Mouse (Mus musculus): Measurements from ENCODE around the gene Hexim1. TPM values are rescaled to one million over a fixed set of nuclear protein-coding genes. Genes with fewer than 3 reads are reported as not detected.

The Hexim1 gene
- polyA plus RNA-seq, 1 experiment from 2014 or later = 5.3 TPM

DNA sequence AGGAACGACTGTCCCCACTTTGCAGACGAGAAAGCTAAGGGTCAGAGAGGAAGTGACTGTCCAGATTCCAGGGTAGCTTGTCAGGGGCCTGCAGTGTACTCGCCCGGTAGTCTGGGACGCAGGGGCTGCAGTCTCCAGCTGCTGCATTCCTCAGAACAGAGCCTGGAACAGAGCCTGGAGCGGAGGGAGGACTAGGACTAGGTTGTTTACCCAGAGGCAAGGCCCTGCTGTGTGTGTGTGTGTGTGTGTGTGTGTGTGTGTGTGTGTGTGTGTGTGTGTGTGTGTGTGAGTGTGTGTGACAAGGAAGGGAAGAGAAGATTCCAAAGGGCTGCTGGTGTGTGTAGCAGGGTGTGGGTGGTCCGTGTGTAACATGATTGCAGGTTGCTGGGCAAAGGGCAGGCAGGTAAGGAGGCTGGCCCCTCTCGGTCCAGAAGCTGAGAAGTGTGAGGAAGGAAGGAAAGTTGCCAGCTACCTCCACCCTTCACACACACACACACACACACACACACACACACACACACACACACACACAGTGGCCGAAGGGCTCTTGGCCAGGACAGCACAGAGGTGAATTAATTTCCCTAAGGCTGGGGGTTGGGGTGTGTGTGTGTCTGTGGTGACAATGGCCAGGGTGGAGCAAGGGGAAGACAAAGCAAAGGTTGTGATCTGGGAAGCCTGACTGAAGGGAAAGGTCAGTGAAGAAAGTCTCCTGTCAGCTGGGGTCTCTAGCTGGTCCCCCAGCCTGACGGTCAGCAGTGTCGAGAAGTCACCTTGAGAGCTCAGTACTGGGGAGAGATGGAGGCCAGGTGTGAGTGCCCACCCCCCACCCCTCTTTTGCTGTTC, 25.3 kb downstream of the Hexim1 start:
- Histone ChIP-seq H3K9ac (peak overlapping the region; percentile 6; the same call in 1 of the 2 replicates), H3K4me3 (replicated peaks; ENCODE audit: low read length) (no peak overlapping the region), H3K4me2 (replicated peaks) (peak overlapping the region; percentile 61; the same call in 1 of the 2 replicates), H3K27ac (peak overlapping the region; percentile 73), H3K36me3 (replicated peaks; ENCODE audit: control insufficient read depth, insufficient read depth) (peaks cover 19% of the 10 kb centered on the region), H3K4me1 (replicated peaks; ENCODE audit: control insufficient read depth, insufficient read depth, low read length) (peaks cover 24% of the 10 kb centered on the region), H3K9me3 (ENCODE audit: control insufficient read depth, low read length) (no peaks in the 10 kb centered on the region), H3K27me3 (ENCODE audit: control insufficient read depth, insufficient read depth, low read length) (no peaks in the 10 kb centered on the region)
- ATAC-seq (ENCODE audit: low FRiP score) (no peak), DNase-seq (ENCODE audit: low spot score) (no peak)
- WGBS = 23% methylated on average over 11 of the region's 11 CpGs

GRCm38 (mm10) chr11:103141944-103142255, 25.9 kb downstream of the Hexim1 start:
- Histone ChIP-seq H3K4me2 (replicated peaks) (peak overlapping the region; percentile 61), H3K9ac (no peak overlapping the region), H3K36me3 (replicated peaks; ENCODE audit: control insufficient read depth, insufficient read depth) (peaks cover 19% of the 10 kb centered on the region), H3K4me3 (replicated peaks; ENCODE audit: low read length) (no peak overlapping the region), H3K27me3 (ENCODE audit: control insufficient read depth, insufficient read depth, low read length) (no peaks in the 10 kb centered on the region), H3K4me1 (replicated peaks; ENCODE audit: control insufficient read depth, insufficient read depth, low read length) (peaks cover 24% of the 10 kb centered on the region), H3K27ac (peak overlapping the region; percentile 92), H3K9me3 (ENCODE audit: control insufficient read depth, low read length) (no peaks in the 10 kb centered on the region)
- ATAC-seq (ENCODE audit: low FRiP score) (no peak), DNase-seq (ENCODE audit: low spot score) (no peak)
- WGBS = 17% methylated on average over 1 of the region's 1 CpGs

DNA sequence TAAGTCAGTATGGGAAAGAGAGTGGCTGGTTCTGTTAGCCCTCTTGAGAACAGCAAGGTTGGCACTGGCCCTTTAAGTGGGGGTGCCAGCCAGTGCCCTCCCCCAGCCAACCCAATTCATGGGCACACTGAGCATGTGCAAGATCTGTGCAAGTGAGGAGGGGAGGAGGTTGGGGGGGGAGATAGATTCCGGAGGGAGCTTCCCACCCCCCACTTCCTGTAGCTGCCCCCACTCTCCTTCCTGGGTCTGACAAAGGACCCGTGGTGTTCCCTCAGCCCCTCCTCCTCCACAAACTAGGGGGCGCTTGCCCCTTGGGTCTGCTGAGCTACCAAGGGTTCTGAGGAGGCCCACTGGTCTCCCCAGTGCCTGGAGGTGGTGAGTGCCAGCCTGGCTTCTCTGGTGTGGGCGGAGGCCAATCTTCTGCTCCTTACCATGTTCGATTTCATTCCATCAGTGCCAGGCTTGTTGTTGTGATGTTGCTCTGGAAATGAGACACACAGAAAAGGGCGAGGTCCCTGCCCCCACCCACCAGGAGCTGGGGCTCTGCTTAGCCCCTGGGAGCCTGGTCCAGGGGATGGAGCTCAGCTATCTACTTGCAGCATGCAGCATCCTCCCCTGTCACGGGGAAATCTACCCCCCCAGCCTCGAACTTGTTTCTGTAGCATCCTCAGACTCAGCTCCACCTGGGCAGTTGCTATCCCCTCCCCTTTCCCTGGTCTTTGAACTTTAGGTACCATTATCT, 26.6 kb downstream of the Hexim1 start:
- 20% methylated on average over 8 of the region's 8 CpGs for WGBS

GRCm38 (mm10) chr11:103144309-103145285, 28.6 kb downstream of the Hexim1 start:
- H3K4me2 ChIP-seq (replicated peaks) = no peak overlapping the region
- no peaks in the 10 kb centered on the region for H3K27me3 ChIP-seq (ENCODE audit: control insufficient read depth, insufficient read depth, low read length)
- DNase-seq (ENCODE audit: low spot score) = no peak
- ATAC-seq (ENCODE audit: low FRiP score) = no peak
- H3K9me3 ChIP-seq (ENCODE audit: control insufficient read depth, low read length) = no peaks in the 10 kb centered on the region
- no peak overlapping the region for H3K4me3 ChIP-seq (replicated peaks; ENCODE audit: low read length)
- peaks cover 24% of the 10 kb centered on the region for H3K4me1 ChIP-seq (replicated peaks; ENCODE audit: control insufficient read depth, insufficient read depth, low read length)
- WGBS = 37% methylated on average over 12 of the region's 12 CpGs
- H3K27ac ChIP-seq = no peak overlapping the region
- no peak overlapping the region for H3K9ac ChIP-seq
- peaks cover 7% of the 10 kb centered on the region for H3K36me3 ChIP-seq (replicated peaks; ENCODE audit: control insufficient read depth, insufficient read depth)

More for the DNA sequence above, 26.6 kb downstream of the Hexim1 start:
- peaks cover 19% of the 10 kb centered on the region for H3K36me3 ChIP-seq (replicated peaks; ENCODE audit: control insufficient read depth, insufficient read depth)
- peak; percentile 93 for ATAC-seq (ENCODE audit: low FRiP score)
- peaks cover 24% of the 10 kb centered on the region for H3K4me1 ChIP-seq (replicated peaks; ENCODE audit: control insufficient read depth, insufficient read depth, low read length)
- H3K4me3 ChIP-seq (replicated peaks; ENCODE audit: low read length) = peak overlapping the region; percentile 25
- H3K27me3 ChIP-seq (ENCODE audit: control insufficient read depth, insufficient read depth, low read length) = no peaks in the 10 kb centered on the region
- H3K4me2 ChIP-seq (replicated peaks) = peak overlapping the region; percentile 61
- H3K9me3 ChIP-seq (ENCODE audit: control insufficient read depth, low read length) = no peaks in the 10 kb centered on the region
- peak overlapping the region; percentile 92 for H3K27ac ChIP-seq
- DNase-seq (ENCODE audit: low spot score) = peak; percentile 80
- H3K9ac ChIP-seq = peak overlapping the region; percentile 58

DNA sequence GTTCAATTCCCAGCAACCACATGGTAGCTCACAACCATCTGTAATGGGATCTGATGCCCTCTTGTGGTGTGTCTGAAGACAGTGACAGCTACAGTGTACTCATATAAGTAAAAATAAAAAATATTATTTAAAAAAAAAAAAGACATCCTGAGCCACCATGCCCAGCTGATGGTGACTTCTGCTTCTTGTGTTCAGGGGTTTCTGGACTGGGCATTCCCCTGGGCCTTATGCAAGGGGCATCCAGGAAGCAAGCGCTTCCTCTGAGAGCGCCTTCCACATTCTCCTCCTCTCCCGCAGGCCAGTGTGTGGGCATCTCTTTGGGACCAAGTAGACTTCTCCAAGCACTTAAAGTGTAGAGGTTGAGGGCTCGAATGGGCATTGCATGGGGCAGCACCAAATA, 30.4 kb downstream of the Hexim1 start:
- Histone ChIP-seq H3K9ac (no peak overlapping the region), H3K27me3 (ENCODE audit: control insufficient read depth, insufficient read depth, low read length) (no peaks in the 10 kb centered on the region), H3K4me1 (replicated peaks; ENCODE audit: control insufficient read depth, insufficient read depth, low read length) (peaks cover 22% of the 10 kb centered on the region), H3K36me3 (replicated peaks; ENCODE audit: control insufficient read depth, insufficient read depth) (no peaks in the 10 kb centered on the region), H3K9me3 (ENCODE audit: control insufficient read depth, low read length) (no peaks in the 10 kb centered on the region), H3K27ac (no peak overlapping the region), H3K4me2 (replicated peaks) (no peak overlapping the region), H3K4me3 (replicated peaks; ENCODE audit: low read length) (no peak overlapping the region)
- no peak for ATAC-seq (ENCODE audit: low FRiP score)
- no peak for DNase-seq (ENCODE audit: low spot score)
- 88% methylated on average over 4 of the region's 4 CpGs for WGBS

DNA sequence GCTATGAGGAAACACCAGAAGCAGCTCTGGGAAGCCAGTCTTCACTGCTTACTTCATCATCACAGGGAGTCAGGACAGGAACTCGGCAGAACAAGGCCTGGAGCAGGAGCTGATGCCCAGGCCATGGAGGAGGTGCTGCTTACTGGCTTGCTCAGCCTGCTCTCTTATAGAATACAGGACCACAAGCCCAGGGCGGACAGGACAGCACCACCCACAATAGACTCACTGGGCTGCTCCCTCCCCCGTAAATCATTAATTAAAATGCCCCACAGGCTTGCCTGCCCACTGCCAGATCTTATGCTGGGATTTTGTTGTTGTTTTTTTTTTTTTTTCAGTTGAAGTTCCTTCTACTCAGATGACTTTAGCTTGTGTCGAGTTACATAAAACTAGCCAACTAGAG, 31.7 kb downstream of the Hexim1 start:
- 60% methylated on average over 4 of the region's 4 CpGs for WGBS

DNA sequence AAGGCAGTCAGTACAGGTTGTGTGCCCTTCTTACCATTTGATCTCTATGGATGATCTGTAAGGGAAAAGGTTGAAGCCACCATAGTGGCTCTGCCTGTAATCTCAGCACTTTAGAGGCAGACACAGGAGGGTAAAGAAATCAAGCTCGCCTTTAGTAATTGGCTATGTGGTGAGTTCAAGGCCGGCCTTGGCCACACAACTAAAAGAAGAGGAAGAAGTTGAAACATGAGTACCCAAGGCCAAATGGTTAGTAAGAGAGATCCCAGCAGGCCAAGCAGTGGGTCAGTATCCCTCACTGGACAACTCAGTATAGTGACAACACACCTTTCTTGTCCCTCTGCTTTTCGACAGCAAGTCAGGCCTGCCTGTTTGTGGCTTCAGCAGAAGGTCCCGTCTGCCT, 33.7 kb downstream of the Hexim1 start:
- Histone ChIP-seq H3K36me3 (replicated peaks; ENCODE audit: control insufficient read depth, insufficient read depth) (no peaks in the 10 kb centered on the region), H3K9ac (no peak overlapping the region), H3K27me3 (ENCODE audit: control insufficient read depth, insufficient read depth, low read length) (no peaks in the 10 kb centered on the region), H3K27ac (no peak overlapping the region), H3K4me2 (replicated peaks) (no peak overlapping the region), H3K4me3 (replicated peaks; ENCODE audit: low read length) (no peak overlapping the region), H3K4me1 (replicated peaks; ENCODE audit: control insufficient read depth, insufficient read depth, low read length) (0 out of 2 replicates have a peak, but pooled peaks cover 1% of the 10 kb centered on the region), H3K9me3 (ENCODE audit: control insufficient read depth, low read length) (no peaks in the 10 kb centered on the region)
- ATAC-seq (ENCODE audit: low FRiP score) (no peak), DNase-seq (ENCODE audit: low spot score) (no peak)
- WGBS = 98% methylated on average over 4 of the region's 4 CpGs

More for the DNA sequence above, 31.7 kb downstream of the Hexim1 start:
- Histone ChIP-seq H3K9ac (no peak overlapping the region), H3K36me3 (replicated peaks; ENCODE audit: control insufficient read depth, insufficient read depth) (no peaks in the 10 kb centered on the region), H3K4me3 (replicated peaks; ENCODE audit: low read length) (no peak overlapping the region), H3K27me3 (ENCODE audit: control insufficient read depth, insufficient read depth, low read length) (no peaks in the 10 kb centered on the region), H3K4me1 (replicated peaks; ENCODE audit: control insufficient read depth, insufficient read depth, low read length) (peaks cover 8% of the 10 kb centered on the region), H3K27ac (no peak overlapping the region), H3K9me3 (ENCODE audit: control insufficient read depth, low read length) (no peaks in the 10 kb centered on the region), H3K4me2 (replicated peaks) (no peak overlapping the region)
- ATAC-seq (ENCODE audit: low FRiP score) (no peak), DNase-seq (ENCODE audit: low spot score) (no peak)

- peak; percentile 89 for ATAC-seq (ENCODE audit: low FRiP score)
- DNase-seq (ENCODE audit: low spot score) = peak; percentile 86
- Histone ChIP-seq H3K36me3 (replicated peaks; ENCODE audit: control insufficient read depth, insufficient read depth) (no peaks in the 10 kb centered on the region), H3K9me3 (ENCODE audit: control insufficient read depth, low read length) (no peaks in the 10 kb centered on the region), H3K4me1 (replicated peaks; ENCODE audit: control insufficient read depth, insufficient read depth, low read length) (no peaks in the 10 kb centered on the region; the same call in 1 of the 2 replicates), H3K9ac (0 out of 2 replicates have a peak overlapping the region, but pooled peaks have one; percentile 28), H3K27me3 (ENCODE audit: control insufficient read depth, insufficient read depth, low read length) (no peaks in the 10 kb centered on the region), H3K4me2 (replicated peaks) (peak overlapping the region; percentile 45), H3K27ac (no peak overlapping the region), H3K4me3 (replicated peaks; ENCODE audit: low read length) (peak overlapping the region; percentile 8; the same call in 1 of the 2 replicates)
- WGBS = 1% methylated on average over 25 of the region's 25 CpGs
Observed at GRCm38 (mm10) chr11:103158621-103159478, 42.8 kb downstream of the Hexim1 start.
